Mouse (Mus musculus) heart, adult 2 months (tissue): ENCODE results near the gene Hvcn1.

ENCODE experiments used
- CTCF ChIP-seq: fragments of 200-600 bp; IDR thresholded peaks from 2 replicates; pipeline ENCODE4 v1.8.1; 2022; ENCODE audit warnings: antibody characterized with exemption, mild to moderate bottlenecking, moderate library complexity
- EP300 ChIP-seq: fragments of 200-500 bp; IDR thresholded peaks from 2 replicates; pipeline ENCODE4 v1.6.1; 2011; ENCODE audit warnings: low read depth, low read length, control low read depth; ENCODE audit not compliant: insufficient read depth
- POLR2A ChIP-seq: fragments of 200-500 bp; IDR thresholded peaks from 2 replicates; pipeline ENCODE4 v1.6.1; 2011; ENCODE audit warnings: mild to moderate bottlenecking, low read depth, low read length, control low read depth; ENCODE audit not compliant: insufficient read depth

- TF ChIP-seq CTCF (no peak), POLR2A (no peak), EP300 (no peak)
These were observed at the start of gene Hvcn1 for GRCm38 (mm10) chr5:122206475-122206874.
